Mouse (Mus musculus) layer of hippocampus, adult 8-10 months (tissue): ENCODE results near the gene Sox30. TPM values are rescaled to one million over a fixed set of nuclear protein-coding genes. Genes with fewer than 3 reads are reported as not detected.

Experiments
- DNase-seq, 2 experiments: peaks; one replicate each; pipeline ENCODE4 v3.0.0; 2022; ENCODE audit warnings: low spot score in 2 of 2
- total RNA-seq, 4 experiments: library from RNA; stranded (reverse); gene quantifications; 2 replicates each; pipeline ENCODE4 v1.2.4; 2022

Sox30 gene
- under 1 TPM in 3 of 4 experiments, not detected in 1; 0.17 to 0.31 (median 0.27) TPM for total RNA-seq

DNA sequence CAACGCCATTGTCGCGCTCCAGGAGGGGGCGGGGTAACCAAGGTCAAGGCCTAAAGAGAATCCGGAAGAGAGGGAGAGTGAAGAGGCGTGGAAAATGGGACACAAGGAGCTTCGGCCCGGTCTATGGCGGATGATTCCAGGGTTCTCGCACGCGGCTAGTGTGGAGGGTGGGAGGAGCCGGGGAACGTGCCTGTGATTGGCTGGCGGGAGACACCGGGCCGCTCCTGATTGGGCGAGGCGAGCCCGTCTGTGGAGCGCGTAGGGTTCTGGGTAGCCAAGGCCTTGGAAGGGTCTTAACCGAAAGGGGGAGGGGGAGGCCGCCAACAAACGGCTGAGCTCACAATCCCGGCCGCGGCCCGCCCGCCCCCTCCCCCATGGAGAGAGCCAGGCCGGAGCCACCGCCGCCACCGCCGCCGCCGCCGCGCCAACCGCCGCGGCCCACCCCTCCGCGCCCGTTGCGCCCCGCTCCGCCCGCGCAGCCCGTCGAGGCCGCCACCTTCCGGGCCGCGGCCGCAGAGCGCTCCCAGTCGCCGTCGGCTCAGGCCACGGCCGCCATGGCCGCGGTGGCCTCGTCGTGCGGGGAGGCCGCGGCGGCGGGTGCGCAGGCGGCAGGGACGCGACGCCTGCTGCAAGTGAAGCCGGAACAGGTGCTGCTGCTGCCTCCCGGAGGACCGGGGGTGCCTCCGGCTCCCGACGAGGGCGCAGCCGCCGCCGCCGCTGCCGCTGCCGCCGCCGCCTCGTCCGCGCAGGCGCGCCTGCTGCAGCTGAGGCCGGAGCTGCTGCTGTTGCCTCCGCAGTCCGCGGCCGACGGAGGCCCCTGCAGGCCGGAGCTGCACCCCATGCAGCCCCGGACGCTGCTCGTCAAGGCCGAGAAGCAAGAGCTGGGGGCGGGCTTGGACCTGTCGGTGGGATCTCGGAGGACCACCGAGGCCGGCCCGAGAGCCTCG, at the start of gene Sox30:
TSS of gene Sox30 (plus strand) at position 365 of the 947 bp plus-strand sequence.
- peak in 1 of 2 experiments; percentile 30 for DNase-seq

GRCm38 (mm10) chr11:45932771-45933170, 47.3 kb upstream of the Sox30 start:
- no peak for DNase-seq

DNA sequence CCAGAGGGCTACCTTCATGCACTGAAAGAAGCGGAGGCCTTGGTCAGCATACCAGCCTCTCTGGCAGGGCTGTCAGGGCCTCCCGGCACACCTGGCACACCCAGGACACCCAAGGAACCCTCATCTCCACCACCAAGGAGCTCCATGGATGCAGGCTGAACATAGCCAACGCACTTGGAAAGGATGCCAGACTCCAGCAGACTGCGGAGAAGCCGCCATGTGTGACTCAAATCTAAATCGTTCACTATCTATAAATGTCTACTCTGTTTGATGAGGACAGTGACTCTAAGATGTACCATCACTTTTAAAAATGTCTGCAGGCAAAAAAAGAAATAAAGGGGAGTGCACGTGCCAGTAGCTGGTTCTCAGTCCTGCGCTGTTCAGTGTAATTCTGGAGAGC, 42.6 kb upstream of the Sox30 start:
- DNase-seq = no peak

GRCm38 (mm10) chr11:45938917-45939316, 41.2 kb upstream of the Sox30 start:
- no peak for DNase-seq

DNA sequence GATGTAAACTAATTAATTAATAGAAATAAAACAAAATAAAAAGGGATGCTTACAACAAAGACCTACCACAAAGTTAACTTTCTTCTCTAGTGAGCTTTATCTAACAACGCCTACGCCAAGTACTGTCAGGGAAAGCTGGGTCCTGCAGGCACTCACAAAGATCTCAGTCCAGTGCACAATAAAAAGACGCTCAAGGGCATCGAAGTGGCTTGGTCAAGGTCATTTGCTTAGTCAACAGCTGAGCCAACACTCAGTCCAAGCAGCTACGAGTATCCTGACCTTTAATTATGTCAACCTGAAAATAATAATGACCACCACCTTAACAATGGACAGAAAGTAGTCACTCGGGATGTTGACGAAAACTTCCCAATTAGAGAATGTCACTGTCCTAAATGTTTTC, 37.8 kb upstream of the Sox30 start:
- no peak for DNase-seq

GRCm38 (mm10) chr11:45943108-45943705, 36.9 kb upstream of the Sox30 start:
- DNase-seq = peak; percentile 29 to 51

- DNase-seq = no peak
Observed at GRCm38 (mm10) chr11:45943891-45944642, 36.0 kb upstream of the Sox30 start.

DNA sequence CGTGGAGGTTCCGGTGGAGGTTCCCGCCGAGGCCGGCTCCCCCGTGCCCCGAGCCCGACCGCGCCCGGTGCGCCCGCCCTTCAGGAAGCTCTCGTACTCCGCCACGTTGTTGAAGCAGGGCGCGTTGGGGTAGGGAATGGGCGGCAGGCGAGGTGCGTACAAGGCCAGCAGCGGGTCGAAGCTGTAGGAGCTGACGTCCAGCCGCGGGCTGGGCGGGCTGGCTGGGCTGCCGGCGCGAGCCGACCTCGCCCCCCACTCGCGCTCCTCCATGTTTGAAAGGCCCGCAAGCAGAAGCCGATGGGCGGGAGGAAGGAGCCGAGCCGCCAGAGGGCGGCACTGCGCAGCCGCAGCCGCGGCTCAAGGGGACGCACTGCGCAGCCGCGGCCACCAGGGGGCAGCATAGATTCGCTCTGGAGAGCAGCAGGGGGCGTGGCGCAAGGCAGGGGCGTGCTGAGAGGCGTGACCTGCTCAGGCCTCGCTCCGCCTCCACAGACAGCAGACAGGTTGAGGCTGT, 35.4 kb upstream of the Sox30 start, which contains the start of gene Lsm11:
TSS of gene Lsm11 (minus strand) at position 293 of the 514 bp plus-strand sequence.
- DNase-seq = peak; percentile 88 to 98

- DNase-seq = peak in 1 of 2 experiments; percentile 33
Observed at GRCm38 (mm10) chr11:45946796-45947195, 33.3 kb upstream of the Sox30 start.

GRCm38 (mm10) chr11:45947491-45947890, 32.6 kb upstream of the Sox30 start:
- peak in 1 of 2 experiments; percentile 42 for DNase-seq

GRCm38 (mm10) chr11:45955127-45955627, 24.9 kb upstream of the Sox30 start, which contains the start of gene Thg1l:
TSS of gene Thg1l (minus strand) at chr11:45955494.
- DNase-seq = peak; percentile 88 to 90

GRCm38 (mm10) chr11:45959598-45959997, 20.5 kb upstream of the Sox30 start:
- DNase-seq = no peak

- DNase-seq = no peak
Observed at GRCm38 (mm10) chr11:45960003-45960402, 20.1 kb upstream of the Sox30 start.

- DNase-seq = no peak
Observed at GRCm38 (mm10) chr11:45966896-45967295, 13.2 kb upstream of the Sox30 start.

- no peak for DNase-seq
Observed at GRCm38 (mm10) chr11:45968466-45968865, 11.6 kb upstream of the Sox30 start.

- DNase-seq = no peak
Observed at GRCm38 (mm10) chr11:45973635-45974034, 6.5 kb upstream of the Sox30 start.

- no peak for DNase-seq
Observed at GRCm38 (mm10) chr11:45974466-45974865, 5.6 kb upstream of the Sox30 start.

DNA sequence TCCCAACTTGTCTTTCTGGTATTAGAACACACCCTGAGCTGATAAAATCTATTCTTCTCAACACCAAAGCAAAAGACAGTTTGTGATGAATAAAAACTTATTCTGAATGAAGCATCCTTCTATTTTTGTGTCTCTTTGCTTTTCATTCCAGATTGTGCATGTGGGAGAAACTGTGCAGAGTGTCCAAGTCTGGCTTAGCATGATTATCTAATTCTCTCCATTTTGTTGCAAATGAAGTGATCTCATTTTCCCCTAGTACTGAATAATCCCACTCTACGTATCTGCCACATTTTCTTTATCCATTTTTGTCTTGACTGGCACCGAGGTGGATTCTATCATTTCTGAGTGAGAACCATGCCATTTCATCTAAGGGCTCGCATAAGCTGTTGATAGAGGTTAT, 4.0 kb upstream of the Sox30 start:
- no peak for DNase-seq

GRCm38 (mm10) chr11:45980893-45981253, 763 bp downstream of the Sox30 start:
- DNase-seq = no peak

DNA sequence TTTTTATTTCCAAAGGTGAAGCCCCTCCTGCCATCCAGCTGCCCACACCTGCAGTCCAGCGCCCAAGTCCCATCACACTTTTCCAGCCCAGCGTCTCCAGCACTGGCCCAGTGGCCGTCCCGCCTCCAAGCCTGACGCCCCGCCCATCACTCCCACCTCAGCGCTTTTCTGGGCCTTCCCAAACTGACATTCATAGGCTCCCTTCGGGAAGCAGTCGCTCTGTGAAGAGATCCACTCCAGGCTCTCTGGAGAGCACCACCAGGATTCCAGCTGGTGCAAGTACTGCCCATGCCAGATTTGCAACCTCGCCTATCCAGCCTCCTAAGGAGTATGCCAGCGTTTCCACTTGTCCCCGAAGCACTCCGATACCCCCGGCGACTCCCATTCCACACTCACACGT, 11.5 kb downstream of the Sox30 start:
- DNase-seq = no peak

DNA sequence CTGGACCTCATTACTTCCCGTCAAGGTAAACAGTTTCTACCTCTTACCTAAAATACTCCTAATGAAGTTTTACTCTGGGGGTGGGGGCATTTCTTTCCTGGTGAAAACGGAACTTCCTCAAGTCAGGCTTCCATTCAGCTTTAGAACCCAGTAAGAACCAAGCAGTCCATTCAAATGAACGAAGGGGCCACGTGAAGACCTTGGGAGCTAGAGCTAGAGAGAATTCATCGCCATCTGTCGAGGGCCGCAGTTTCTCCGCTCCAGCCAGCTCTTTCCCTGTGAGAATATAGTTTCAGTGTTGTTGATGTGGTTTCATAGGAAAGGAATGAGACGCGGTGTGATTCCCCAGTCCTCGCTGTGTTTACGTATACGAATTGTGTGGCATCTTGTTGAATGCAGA, 12.0 kb downstream of the Sox30 start:
- no peak for DNase-seq
